Mouse (Mus musculus) neural tube, embryonic 11.5 days (tissue): ENCODE results near the gene Gm10721. TPM values are rescaled to one million over a fixed set of nuclear protein-coding genes. Genes with fewer than 3 reads are reported as not detected.
"Not testable (repeated sequence)": the region's sequence is repeated elsewhere in the genome, so short reads cannot be mapped to it uniquely, and the experiment has no call there.

Source experiments
- ATAC-seq: fragments of 200-750 bp; cut with Nextera tagmentation; 2 replicates; pipeline ENCODE4 v1.8.0; 2017; ENCODE audit warnings: moderate number of reproducible peaks, mild to moderate bottlenecking, moderate TSS enrichment, moderate library complexity; ENCODE audit not compliant: insufficient read depth, low FRiP score, low TSS enrichment
- DNase-seq: peaks from one replicate; pipeline ENCODE4 v3.0.0-alpha.2; 2015; ENCODE audit warnings: low spot score
- H3K27ac ChIP-seq: fragments of 300-500 bp; sonication (generic); 2 replicates; pipeline ENCODE4 v1.5.1; 2014; ENCODE audit warnings: low read depth, mild to moderate bottlenecking, low read length
- H3K27me3 ChIP-seq: fragments of 300-500 bp; sonication (generic); 2 replicates; pipeline ENCODE4 v1.6.1; 2014; ENCODE audit warnings: mild to moderate bottlenecking, low read length, mixed read lengths; ENCODE audit not compliant: control insufficient read depth, insufficient read depth
- H3K36me3 ChIP-seq: fragments of 300-500 bp; sonication (generic); 2 replicates; pipeline ENCODE4 v1.6.1; 2014; ENCODE audit warnings: mild to moderate bottlenecking, low read length, moderate library complexity, mixed read lengths; ENCODE audit not compliant: control insufficient read depth, insufficient read depth
- H3K4me1 ChIP-seq: fragments of 300-500 bp; sonication (generic); 2 replicates; pipeline ENCODE4 v1.6.1; 2014; ENCODE audit warnings: low read length, mixed read lengths; ENCODE audit not compliant: control insufficient read depth, insufficient read depth
- H3K4me2 ChIP-seq: fragments of 300-500 bp; sonication (generic); 2 replicates; pipeline ENCODE4 v1.6.1; 2014; ENCODE audit warnings: low read depth, mild to moderate bottlenecking, moderate library complexity
- H3K4me3 ChIP-seq: fragments of 300-500 bp; sonication (generic); 2 replicates; pipeline ENCODE4 v1.5.1; 2014; ENCODE audit warnings: low read depth, low read length
- H3K9ac ChIP-seq: fragments of 300-500 bp; sonication (generic); 2 replicates; pipeline ENCODE4 v1.6.1; 2014; ENCODE audit warnings: mild to moderate bottlenecking, low read length
- H3K9me3 ChIP-seq: fragments of 300-500 bp; sonication (generic); 2 replicates; pipeline ENCODE4 v1.6.1; 2016; ENCODE audit warnings: low read length; ENCODE audit not compliant: control insufficient read depth
- WGBS: fragments of 180-500 bp; shearing (Covaris S2); extraction: QIAGEN DNeasy Blood & Tissue Kit; methylation state at CpG from one replicate; pipeline ENCODE4 v1.1.7; 2014; 5-methylcytosine and 5-hydroxymethylcytosine counted together
- microRNA-seq: library from miRNA; unstranded; fragments of <30 nt; microRNA quantifications from one replicate; pipeline ENCODE4, GENCODE M21; 2016
- polyA plus RNA-seq: library from polyadenylated mRNA; unstranded; fragments of >200 nt; fragmentation: Nextera tagmentation; extraction: Ambion mirVana; gene quantifications from 2 replicates; pipeline ENCODE4 v1.2.1, GENCODE M21; 2014

The Gm10721 gene
- polyA plus RNA-seq, 1 experiment from 2014 or later, result not detected

- 0 out of 2 replicates have a peak, but pooled peaks have one; percentile 28 for ATAC-seq
- not testable (repeated sequence) for H3K27me3 ChIP-seq, H3K4me3 ChIP-seq, H3K36me3 ChIP-seq, H3K27ac ChIP-seq, H3K9ac ChIP-seq, H3K4me1 ChIP-seq, H3K9me3 ChIP-seq, H3K4me2 ChIP-seq
- WGBS, result 77% methylated on average over 2 of the region's 10 CpGs
- peak; percentile 59 for DNase-seq
Observed at GRCm38 (mm10) chr9:3030677-3031318, 17.9 kb downstream of the Gm10721 start.

- no CpG with 5 or more reads among the region's 8 CpGs for WGBS
- not testable (repeated sequence) for H3K9me3 ChIP-seq, DNase-seq, ATAC-seq, H3K4me1 ChIP-seq, H3K27me3 ChIP-seq, H3K9ac ChIP-seq, H3K4me2 ChIP-seq, H3K27ac ChIP-seq, H3K4me3 ChIP-seq, H3K36me3 ChIP-seq
Observed at GRCm38 (mm10) chr9:3034299-3034698, 21.4 kb downstream of the Gm10721 start, which contains the start of gene Gm17535. TSS of gene Gm17535 (plus strand) at chr9:3034599.

- H3K27ac ChIP-seq, H3K9me3 ChIP-seq, H3K4me3 ChIP-seq, H3K27me3 ChIP-seq, H3K4me2 ChIP-seq, H3K4me1 ChIP-seq, DNase-seq, H3K9ac ChIP-seq, H3K36me3 ChIP-seq, ATAC-seq: not testable (repeated sequence)
- WGBS, result 83% methylated on average over 6 of the region's 8 CpGs
Observed at GRCm38 (mm10) chr9:3036577-3036976, 23.6 kb downstream of the Gm10721 start, which contains the start of gene Gm10715. TSS of gene Gm10715 (plus strand) at chr9:3036877.

- H3K9me3 ChIP-seq, H3K27ac ChIP-seq, H3K27me3 ChIP-seq, DNase-seq, H3K9ac ChIP-seq, H3K4me1 ChIP-seq, H3K4me2 ChIP-seq, ATAC-seq, H3K36me3 ChIP-seq, H3K4me3 ChIP-seq: not testable (repeated sequence)
- WGBS, result 69% methylated on average over 4 of the region's 4 CpGs
Observed at GRCm38 (mm10) chr9:3038161-3038560, 25.2 kb downstream of the Gm10721 start.

Small RNA genes within 50 kb of the gene (microRNA-seq; reads per million reads assigned to microRNA genes)
- gene Mir101c, result not detected

Other genes starting within 250 kb of the Gm10721 start
- not detected in 2 replicates for gene Gm10722, start 12.2 kb upstream of the Gm10721 start, polyA plus RNA-seq
- not detected in 2 replicates for gene Gm11168, start 9.8 kb upstream of the Gm10721 start, polyA plus RNA-seq
- not detected in 2 replicates for gene Gm10720, start 2.5 kb downstream of the Gm10721 start, polyA plus RNA-seq
- not detected in 2 replicates for gene Gm10719, start 4.3 kb downstream of the Gm10721 start, polyA plus RNA-seq
- 1.3 and 1.4 TPM in 2 replicates for gene Gm10718, start 10.4 kb downstream of the Gm10721 start, polyA plus RNA-seq
- gene Gm10717, start 12.3 kb downstream of the Gm10721 start, polyA plus RNA-seq, result 0.38 and 0.50 TPM in 2 replicates
- gene Gm17535, start 21.5 kb downstream of the Gm10721 start, polyA plus RNA-seq, result not detected in 2 replicates
- not detected in 2 replicates for gene Gm10715, start 23.7 kb downstream of the Gm10721 start, polyA plus RNA-seq